ENCODE assay signal across 17 mouse cellular contexts in genomic region chr11:111735961-111736360, GRCm38 (mm10).
DNase-seq lines count a peak whose midpoint lies in the region; ATAC-seq and TF ChIP-seq lines count a peak whose summit lies in the region.
"Had no signal": no experiment of that assay in that cellular context is flagged by ENCODE, and none has a peak within 500 bp of the region (broad histone marks: within the 10 kb centered on the region; RNA-seq: fewer than 3 reads in every experiment).

No protein-coding gene starts in this region.

- H3K36me3 ChIP-seq in hindbrain, embryonic 12.5 days = no peaks in the 10 kb centered on the region
- H3K36me3 ChIP-seq: forebrain, embryonic 12.5 days; hindbrain, embryonic 13.5 days; intestine, embryonic 15.5 days; limb, embryonic 12.5 days; midbrain, embryonic 12.5 days had no signal

- no peak overlapping the region for H3K4me3 ChIP-seq in gastrocnemius, adult 2 months
- H3K4me3 ChIP-seq in hindbrain, embryonic 12.5 days = no peak overlapping the region
- H3K4me3 ChIP-seq: forebrain, embryonic 12.5 days; hindbrain, embryonic 13.5 days; intestine, embryonic 15.5 days; limb, embryonic 12.5 days; midbrain, embryonic 12.5 days; myocyte had no signal

- H3K4me2 ChIP-seq in hindbrain, embryonic 12.5 days (replicated peaks) = no peak overlapping the region
- H3K4me2 ChIP-seq: forebrain, embryonic 12.5 days; hindbrain, embryonic 13.5 days; intestine, embryonic 15.5 days; limb, embryonic 12.5 days; midbrain, embryonic 12.5 days had no signal

- intact Hi-C loops in gastrocnemius, adult 2 months (cut with DNase I) = no loop called here
- intact Hi-C loops in heart, postnatal 25 days (cut with DNase I) = no loop called here

- H3K4me1 ChIP-seq in hindbrain, embryonic 12.5 days = no peaks in the 10 kb centered on the region; the same call in 1 of the 2 replicates
- H3K4me1 ChIP-seq: forebrain, embryonic 12.5 days; hindbrain, embryonic 13.5 days; intestine, embryonic 15.5 days; midbrain, embryonic 12.5 days had no signal

- no peak for ATAC-seq in hindbrain, embryonic 12.5 days (ENCODE audit: low FRiP score)
- ATAC-seq: intestine, embryonic 15.5 days had no signal

- H3K9me3 ChIP-seq in hindbrain, embryonic 12.5 days (replicated peaks) = no peaks in the 10 kb centered on the region
- H3K9me3 ChIP-seq: forebrain, embryonic 12.5 days; hindbrain, embryonic 13.5 days; intestine, embryonic 15.5 days; limb, embryonic 12.5 days; midbrain, embryonic 12.5 days had no signal

- 90% methylated on average over 5 of the region's 5 CpGs for WGBS in hindbrain, embryonic 12.5 days

- TF ChIP-seq CTCF in gastrocnemius, adult 2 months (IDR thresholded peaks at IDR 0.05) = no peak

- no peak overlapping the region for H3K9ac ChIP-seq in hindbrain, embryonic 12.5 days
- H3K9ac ChIP-seq: forebrain, embryonic 12.5 days; hindbrain, embryonic 13.5 days; intestine, embryonic 15.5 days; limb, embryonic 12.5 days; liver, embryonic 14.5 days; midbrain, embryonic 12.5 days had no signal

- DNase-seq in kidney, postnatal 14 days = peak; percentile 3
- DNase-seq in kidney, adult 11 months = no peak
- DNase-seq in adipocyte (ENCODE audit: low spot score) = peak; percentile 13
- DNase-seq in gastrocnemius, adult 2 months = peak; percentile 60
- peak; percentile 49 for DNase-seq in heart, postnatal 25 days (ENCODE audit: low spot score)
- no peak for DNase-seq in embryo, embryonic 10.5 days (ENCODE audit: low spot score)
- DNase-seq: cerebellum, postnatal 14 days; thymus, postnatal 4 days had no signal

- no peak overlapping the region for H3K27ac ChIP-seq in gastrocnemius, adult 2 months
- H3K27ac ChIP-seq in hindbrain, embryonic 12.5 days = no peak overlapping the region
- H3K27ac ChIP-seq: forebrain, embryonic 12.5 days; hindbrain, embryonic 13.5 days; intestine, embryonic 15.5 days; kidney, postnatal 0 days; limb, embryonic 12.5 days; liver, embryonic 14.5 days; midbrain, embryonic 12.5 days had no signal

- no peaks in the 10 kb centered on the region for H3K27me3 ChIP-seq in hindbrain, embryonic 12.5 days
- H3K27me3 ChIP-seq: forebrain, embryonic 12.5 days; hindbrain, embryonic 13.5 days; intestine, embryonic 15.5 days; limb, embryonic 12.5 days; midbrain, embryonic 12.5 days had no signal

Comparison
In these comparisons a context has a peak if more than half of its experiments do, and no peak if none do; other contexts are left out.
1. DNase-seq: peak in kidney, postnatal 14 days (single experiment), adipocyte (single experiment), gastrocnemius, adult 2 months (single experiment) and heart, postnatal 25 days (single experiment); none in kidney, adult 11 months (single experiment) and embryo, embryonic 10.5 days (single experiment).